Mouse (Mus musculus) forebrain, embryonic 15.5 days (tissue): ENCODE data around the gene Ccdc89. TPM values are rescaled to one million over a fixed set of nuclear protein-coding genes. Genes with fewer than 3 reads are reported as not detected.

Experiments used
- ATAC-seq: fragments of 200-750 bp; cut with Nextera tagmentation; replicated peaks from 2 replicates; pipeline ENCODE4 v1.8.0; 2017; ENCODE audit warnings: mild to moderate bottlenecking, moderate TSS enrichment, moderate library complexity
- H3K27ac ChIP-seq: fragments of 300-500 bp; sonication (generic); replicated peaks from 2 replicates; pipeline ENCODE4 v1.5.1; 2015; ENCODE audit warnings: mild to moderate bottlenecking, inconsistent platforms
- H3K27me3 ChIP-seq: fragments of 300-500 bp; sonication (generic); 2 replicates; pipeline ENCODE4 v1.6.1; 2015; ENCODE audit warnings: inconsistent platforms
- H3K36me3 ChIP-seq: fragments of 300-500 bp; sonication (generic); 2 replicates; pipeline ENCODE4 v1.6.1; 2015; ENCODE audit warnings: mild to moderate bottlenecking, inconsistent platforms
- H3K4me1 ChIP-seq: fragments of 300-500 bp; sonication (generic); 2 replicates; pipeline ENCODE4 v1.6.1; 2015; ENCODE audit warnings: inconsistent platforms
- H3K4me2 ChIP-seq: fragments of 300-500 bp; sonication (generic); replicated peaks from 2 replicates; pipeline ENCODE4 v1.6.1; 2015; ENCODE audit warnings: mild to moderate bottlenecking, inconsistent platforms
- H3K4me3 ChIP-seq: fragments of 300-500 bp; sonication (generic); 2 replicates; pipeline ENCODE4 v1.5.1; 2015; ENCODE audit warnings: mild to moderate bottlenecking, inconsistent platforms
- H3K9ac ChIP-seq: fragments of 300-500 bp; sonication (generic); replicated peaks from 2 replicates; pipeline ENCODE4 v1.6.1; 2015; ENCODE audit warnings: mild to moderate bottlenecking, inconsistent platforms
- H3K9me3 ChIP-seq: fragments of 300-500 bp; sonication (generic); 2 replicates; pipeline ENCODE4 v1.6.1; 2016; ENCODE audit warnings: inconsistent platforms
- WGBS: fragments of 180-500 bp; shearing (Covaris S2); methylation state at CpG from one replicate; pipeline ENCODE4 v1.1.7; 2015; ENCODE audit warnings: mixed read lengths; 5-methylcytosine and 5-hydroxymethylcytosine counted together
- polyA plus RNA-seq: library from polyadenylated mRNA; unstranded; fragments of >200 nt; fragmentation: Nextera tagmentation; extraction: Ambion mirVana; gene quantifications from 2 replicates; pipeline ENCODE4 v1.2.1, GENCODE M21; 2015

Gene Ccdc89
- polyA plus RNA-seq, 1 experiment from 2014 or later: 1.3 TPM

DNA sequence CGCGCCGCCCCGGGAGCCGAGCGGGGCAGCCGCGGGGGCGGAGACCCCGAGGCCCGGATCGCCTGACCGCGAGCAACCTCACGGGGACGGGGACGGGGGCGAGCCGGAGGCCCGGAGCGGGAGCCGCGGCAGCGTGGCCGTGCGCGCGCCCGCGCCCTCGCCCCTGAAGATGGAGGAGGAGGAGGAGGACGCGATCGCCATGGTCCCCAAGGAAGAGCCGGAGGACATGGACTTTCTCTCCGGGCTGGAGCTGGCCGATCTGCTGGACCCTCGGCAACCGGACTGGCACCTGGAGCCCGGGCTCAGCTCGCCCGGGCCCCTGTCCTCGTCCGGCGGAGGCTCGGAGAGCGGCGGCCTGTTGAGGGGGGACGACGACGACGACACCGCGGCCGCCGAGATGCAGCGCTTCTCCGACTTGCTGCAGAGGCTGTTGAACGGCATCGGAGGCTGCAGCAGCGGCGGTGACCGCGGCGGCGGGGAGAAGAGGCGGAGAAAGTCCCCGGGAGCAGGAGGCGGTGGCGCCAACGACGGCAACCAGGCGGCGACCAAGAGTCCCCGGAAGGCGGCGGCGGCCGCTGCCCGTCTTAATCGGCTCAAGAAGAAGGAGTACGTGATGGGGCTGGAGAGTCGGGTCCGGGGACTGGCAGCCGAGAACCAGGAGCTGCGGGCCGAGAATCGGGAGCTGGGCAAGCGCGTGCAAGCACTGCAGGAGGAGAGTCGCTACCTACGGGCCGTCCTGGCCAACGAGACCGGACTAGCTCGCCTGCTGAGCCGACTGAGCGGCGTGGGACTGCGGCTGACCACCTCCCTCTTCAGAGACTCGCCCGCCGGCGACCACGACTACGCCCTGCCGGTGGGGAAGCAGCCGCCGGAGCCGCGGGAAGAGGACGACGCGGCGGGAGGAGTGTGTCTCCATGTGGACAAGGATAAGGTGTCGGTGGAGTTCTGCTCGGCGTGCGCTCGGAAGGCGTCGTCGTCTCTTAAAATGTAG is 17.0 kb downstream of the Ccdc89 start:
- Histone ChIP-seq H3K4me2 (peak overlapping the region; percentile 76), H3K9ac (peak overlapping the region; percentile 97), H3K9me3 (no peaks in the 10 kb centered on the region), H3K4me3 (peak overlapping the region; percentile 67), H3K27me3 (no peaks in the 10 kb centered on the region), H3K27ac (peak overlapping the region; percentile 95), H3K4me1 (peaks cover 19% of the 10 kb centered on the region), H3K36me3 (peaks cover 6% of the 10 kb centered on the region; the same call in 1 of the 2 replicates)
- WGBS: under 1% methylated on average over 123 of the region's 123 CpGs
- peak; percentile 68 for ATAC-seq

DNA sequence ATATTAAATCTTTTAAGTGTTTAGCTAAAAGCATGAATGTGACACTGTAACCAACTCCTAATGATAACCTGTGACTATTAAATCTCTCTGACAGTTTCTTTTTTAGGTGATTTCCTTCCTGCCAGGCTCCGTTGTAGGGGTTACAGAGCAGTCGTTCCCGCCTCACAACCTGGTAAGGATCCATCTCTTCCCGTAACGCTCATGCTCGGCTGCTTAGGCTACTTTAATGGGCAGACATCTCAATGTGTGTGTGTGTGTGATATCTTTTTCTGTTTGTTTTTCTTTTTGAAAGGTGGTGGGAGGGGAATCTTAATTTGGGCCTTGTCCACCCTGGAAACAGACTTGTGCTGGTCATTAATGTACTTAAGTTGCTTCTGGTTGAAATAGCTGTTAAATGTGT is 17.8 kb downstream of the Ccdc89 start:
- ATAC-seq: no peak
- H3K27me3 ChIP-seq: no peaks in the 10 kb centered on the region
- H3K4me1 ChIP-seq: peaks cover 19% of the 10 kb centered on the region
- 0% methylated on average over 6 of the region's 6 CpGs for WGBS
- H3K9ac ChIP-seq: peak overlapping the region; percentile 97
- H3K27ac ChIP-seq: no peak overlapping the region
- H3K4me2 ChIP-seq: peak overlapping the region; percentile 76
- peak overlapping the region; percentile 67 for H3K4me3 ChIP-seq
- no peaks in the 10 kb centered on the region for H3K9me3 ChIP-seq
- H3K36me3 ChIP-seq: peaks cover 9% of the 10 kb centered on the region

- H3K9me3 ChIP-seq: no peaks in the 10 kb centered on the region
- no peaks in the 10 kb centered on the region for H3K27me3 ChIP-seq
- H3K4me3 ChIP-seq: peak overlapping the region; percentile 69
- peak overlapping the region; percentile 92 for H3K9ac ChIP-seq
- 38% methylated on average over 7 of the region's 7 CpGs for WGBS
- H3K27ac ChIP-seq: peak overlapping the region; percentile 87
- H3K4me2 ChIP-seq: peak overlapping the region; percentile 53
- H3K4me1 ChIP-seq: peaks cover 19% of the 10 kb centered on the region
- ATAC-seq: no peak
- H3K36me3 ChIP-seq: peaks cover 25% of the 10 kb centered on the region
These were observed 29.9 kb downstream of the Ccdc89 start for GRCm38 (mm10) chr7:90456149-90456844.

DNA sequence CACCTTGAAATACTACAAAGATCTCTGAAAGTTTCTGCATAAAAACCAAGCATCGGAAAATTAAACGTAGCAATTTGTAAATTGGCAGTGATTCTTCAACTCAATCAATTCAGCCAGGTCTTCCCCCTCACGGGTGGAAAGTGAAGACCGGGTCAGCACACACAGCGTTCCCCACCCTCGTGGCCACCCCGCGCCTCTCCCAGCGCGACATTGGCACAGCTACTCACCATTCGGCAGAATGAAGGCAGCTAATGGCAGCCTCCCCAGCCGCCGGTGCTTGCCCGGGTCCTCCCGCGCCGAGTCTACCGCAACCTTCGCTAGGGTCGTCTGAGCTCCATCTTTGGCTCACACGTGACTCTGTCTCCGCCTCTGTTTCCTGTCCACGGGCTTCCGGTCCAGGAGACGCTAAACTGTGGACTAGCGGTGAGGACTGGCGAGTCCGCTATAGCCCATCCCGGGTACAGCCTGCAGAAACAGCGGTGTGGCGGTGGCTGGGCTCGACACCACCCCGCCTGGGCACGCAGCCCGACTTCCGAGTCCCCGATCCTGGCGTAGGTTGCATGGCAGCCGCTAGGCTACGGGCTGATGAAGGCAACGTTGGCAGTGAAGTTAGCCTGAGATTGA is 30.6 kb downstream of the Ccdc89 start, which contains the start of gene Tmem126a:
TSS of gene Tmem126a (minus strand) at position 385 of the 624 bp plus-strand sequence.
- H3K4me1 ChIP-seq: peaks cover 19% of the 10 kb centered on the region
- peaks cover 18% of the 10 kb centered on the region for H3K36me3 ChIP-seq
- H3K27ac ChIP-seq: peak within 1 kb of the TSS; percentile 87
- peak within 1 kb of the TSS; percentile 92 for H3K9ac ChIP-seq
- ATAC-seq: peak; percentile 99
- peak within 1 kb of the TSS; percentile 69 for H3K4me3 ChIP-seq
- H3K4me2 ChIP-seq: peak within 1 kb of the TSS; percentile 53
- H3K27me3 ChIP-seq: no peaks in the 10 kb centered on the region
- WGBS: under 1% methylated on average over 41 of the region's 41 CpGs
- H3K9me3 ChIP-seq: no peaks in the 10 kb centered on the region

DNA sequence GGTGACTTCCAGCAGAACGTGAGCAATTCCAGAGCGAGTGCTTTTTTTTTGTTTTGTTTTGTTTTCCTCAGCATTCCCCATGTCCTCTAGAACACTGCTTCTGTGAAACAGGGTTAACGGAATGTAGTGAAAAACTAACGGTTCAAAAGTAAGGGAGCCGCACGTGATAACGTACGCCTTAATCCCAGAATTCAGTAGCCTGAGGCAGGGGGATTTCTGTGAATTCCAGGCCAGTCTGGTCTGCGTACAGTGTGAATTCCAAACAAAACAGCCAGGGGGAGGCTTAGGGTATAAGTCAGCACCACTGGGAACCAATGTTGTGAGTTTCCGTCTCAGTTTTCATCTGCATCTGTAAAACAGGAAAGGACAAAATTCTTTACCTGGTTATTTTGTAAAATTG is 31.1 kb downstream of the Ccdc89 start:
- peak overlapping the region; percentile 69 for H3K4me3 ChIP-seq
- peak overlapping the region; percentile 53 for H3K4me2 ChIP-seq
- H3K27ac ChIP-seq: peak overlapping the region; percentile 87
- H3K9me3 ChIP-seq: no peaks in the 10 kb centered on the region
- H3K9ac ChIP-seq: peak overlapping the region; percentile 92
- peak; percentile 75 for ATAC-seq
- H3K36me3 ChIP-seq: peaks cover 18% of the 10 kb centered on the region
- peaks cover 19% of the 10 kb centered on the region for H3K4me1 ChIP-seq
- 12% methylated on average over 10 of the region's 10 CpGs for WGBS
- H3K27me3 ChIP-seq: no peaks in the 10 kb centered on the region

DNA sequence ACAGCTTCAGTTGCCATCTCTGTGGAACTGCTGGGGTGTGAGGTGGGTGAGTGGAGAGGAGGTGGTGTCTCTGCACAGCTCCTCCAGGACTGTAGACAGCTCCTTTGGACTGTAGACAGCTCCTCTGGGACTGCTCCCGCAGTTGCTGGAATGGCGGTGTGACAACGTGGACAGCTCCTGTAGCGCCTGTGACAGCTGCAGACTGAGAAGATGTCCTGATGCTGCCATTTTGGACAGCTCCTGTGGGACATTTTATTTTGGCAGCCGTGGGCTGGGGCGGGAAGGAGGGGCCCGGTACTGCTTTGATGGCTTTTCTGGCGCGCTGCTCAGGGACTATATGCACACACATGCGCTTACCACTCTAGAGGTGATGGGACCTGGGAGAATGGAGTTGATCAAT is 34.0 kb downstream of the Ccdc89 start:
- 64% methylated on average over 10 of the region's 10 CpGs for WGBS

DNA sequence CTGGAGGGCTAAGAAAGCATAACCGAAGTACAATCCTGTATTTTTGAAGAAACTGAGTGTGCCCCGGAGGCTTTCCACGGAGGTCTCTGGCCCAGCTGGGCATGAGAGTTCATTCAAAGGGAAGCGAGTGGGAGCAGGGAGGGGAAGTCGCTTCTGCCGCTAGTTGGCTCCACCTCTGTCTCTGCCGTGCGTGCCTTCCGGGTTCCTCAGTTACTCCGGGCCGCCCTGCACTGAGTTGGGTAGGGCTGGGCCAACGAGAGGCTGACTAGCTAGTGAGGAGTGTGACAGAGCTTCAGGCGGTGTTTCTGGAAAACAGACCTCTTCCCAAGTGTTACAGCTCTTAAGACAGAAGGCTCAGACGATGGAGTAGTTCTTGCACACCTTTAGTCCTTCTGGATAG is 34.6 kb downstream of the Ccdc89 start:
- H3K4me1 ChIP-seq: peaks cover 15% of the 10 kb centered on the region
- H3K9me3 ChIP-seq: no peaks in the 10 kb centered on the region
- no peak overlapping the region for H3K9ac ChIP-seq
- ATAC-seq: no peak
- no peaks in the 10 kb centered on the region for H3K36me3 ChIP-seq
- H3K27ac ChIP-seq: no peak overlapping the region
- no peak overlapping the region for H3K4me3 ChIP-seq
- H3K4me2 ChIP-seq: no peak overlapping the region
- H3K27me3 ChIP-seq: no peaks in the 10 kb centered on the region
- 18% methylated on average over 14 of the region's 14 CpGs for WGBS

More for the DNA sequence above, 34.0 kb downstream of the Ccdc89 start:
- no peak overlapping the region for H3K4me2 ChIP-seq
- no peak for ATAC-seq
- H3K36me3 ChIP-seq: no peaks in the 10 kb centered on the region
- no peak overlapping the region for H3K27ac ChIP-seq
- peaks cover 19% of the 10 kb centered on the region for H3K4me1 ChIP-seq
- no peak overlapping the region for H3K4me3 ChIP-seq
- H3K9ac ChIP-seq: no peak overlapping the region
- H3K9me3 ChIP-seq: no peaks in the 10 kb centered on the region
- H3K27me3 ChIP-seq: no peaks in the 10 kb centered on the region

GRCm38 (mm10) chr7:90461441-90461840 is 35.1 kb downstream of the Ccdc89 start:
- Histone ChIP-seq H3K4me2 (no peak overlapping the region), H3K36me3 (no peaks in the 10 kb centered on the region), H3K27ac (no peak overlapping the region), H3K9ac (no peak overlapping the region), H3K27me3 (no peaks in the 10 kb centered on the region), H3K9me3 (no peaks in the 10 kb centered on the region), H3K4me3 (no peak overlapping the region), H3K4me1 (peaks cover 10% of the 10 kb centered on the region)
- no peak for ATAC-seq
- 95% methylated on average over 5 of the region's 5 CpGs for WGBS

DNA sequence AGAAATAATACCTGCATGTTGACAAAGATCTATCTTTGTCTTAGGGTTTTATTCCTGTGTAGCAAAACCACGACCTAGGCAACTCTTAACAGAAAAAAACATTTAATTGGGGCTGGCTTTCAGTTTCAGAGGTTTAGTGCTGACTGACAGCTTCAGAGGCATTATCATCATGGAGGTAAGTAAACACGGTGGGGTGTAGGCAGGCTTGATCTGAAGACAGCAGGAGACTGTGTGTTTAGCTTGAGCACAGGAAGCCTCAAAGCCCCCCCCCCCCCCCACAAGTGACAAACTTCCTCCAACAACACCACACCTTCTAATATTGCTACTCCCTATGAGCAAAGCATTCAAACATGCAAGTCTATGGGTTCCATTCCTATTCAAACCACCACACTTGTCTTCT is 47.1 kb downstream of the Ccdc89 start:
- no peaks in the 10 kb centered on the region for H3K9me3 ChIP-seq
- H3K4me2 ChIP-seq: no peak overlapping the region
- H3K4me1 ChIP-seq: peaks cover 16% of the 10 kb centered on the region
- WGBS: 65% methylated on average over 2 of the region's 2 CpGs
- H3K27ac ChIP-seq: no peak overlapping the region
- H3K9ac ChIP-seq: no peak overlapping the region
- ATAC-seq: no peak
- H3K36me3 ChIP-seq: peaks cover 9% of the 10 kb centered on the region
- H3K27me3 ChIP-seq: no peaks in the 10 kb centered on the region
- H3K4me3 ChIP-seq: no peak overlapping the region

- Histone ChIP-seq H3K36me3 (no peaks in the 10 kb centered on the region), H3K4me3 (peak within 1 kb of the TSS; percentile 65), H3K4me2 (peak within 1 kb of the TSS; percentile 66), H3K27me3 (no peaks in the 10 kb centered on the region), H3K27ac (peak within 1 kb of the TSS; percentile 81), H3K9ac (peak within 1 kb of the TSS; percentile 59), H3K4me1 (peaks cover 16% of the 10 kb centered on the region), H3K9me3 (no peaks in the 10 kb centered on the region)
- under 1% methylated on average over 35 of the region's 36 CpGs for WGBS
- ATAC-seq: peak; percentile 100
These were observed 49.5 kb downstream of the Ccdc89 start, which contains the start of gene Tmem126b for GRCm38 (mm10) chr7:90475793-90476312. Gene Tmem126b, minus strand, starts transcription at chr7:90476001.

DNA sequence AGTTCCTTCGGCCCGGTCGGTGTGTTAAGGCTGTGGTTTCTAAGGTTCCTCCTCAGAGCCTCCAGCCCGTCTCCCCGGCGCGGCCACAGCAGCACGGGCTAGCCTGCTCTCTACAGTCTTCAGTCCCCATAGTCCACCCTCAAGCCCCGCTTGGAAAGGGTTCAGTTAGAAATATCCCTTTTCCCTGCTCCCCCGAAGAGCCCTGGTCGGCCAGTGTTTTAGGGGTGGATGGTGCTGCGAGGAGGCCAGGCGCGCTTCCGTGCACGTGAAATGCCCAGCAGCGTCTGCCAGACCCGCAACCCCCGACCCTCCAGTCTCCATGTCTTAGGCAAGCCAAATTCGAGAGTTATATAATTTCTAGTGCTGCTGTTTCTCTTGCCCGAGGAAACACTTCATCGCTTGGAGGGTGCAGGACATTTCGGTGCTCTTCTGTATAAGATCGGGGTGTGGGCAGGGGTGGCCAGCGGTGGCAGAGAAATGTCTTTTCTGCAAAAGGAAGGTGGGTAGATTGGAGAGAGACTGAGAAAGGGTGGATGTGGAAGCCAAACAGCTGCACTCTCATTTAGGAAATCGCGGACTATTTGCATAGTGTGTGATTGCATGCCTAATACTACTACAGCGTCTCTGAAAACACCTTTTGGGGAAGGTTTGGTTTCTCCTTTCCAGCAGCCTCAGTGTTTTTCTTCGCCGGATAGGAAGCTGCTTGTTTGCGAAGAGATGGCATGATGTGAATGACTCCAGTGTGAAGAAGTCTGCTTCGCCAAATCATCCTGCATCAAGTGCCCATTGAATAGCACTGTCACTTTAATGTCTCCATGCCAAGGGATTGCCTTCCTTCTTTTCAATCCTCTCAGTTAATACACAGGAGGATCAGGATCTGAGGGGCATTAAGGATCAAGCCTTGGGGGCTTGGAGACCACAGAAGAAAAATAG is 50.2 kb downstream of the Ccdc89 start, which contains the start of gene Dlg2:
TSS of gene Dlg2 (plus strand) at position 360 of the 933 bp plus-strand sequence.
- peak within 1 kb of the TSS; percentile 59 for H3K9ac ChIP-seq
- no peaks in the 10 kb centered on the region for H3K36me3 ChIP-seq
- WGBS: under 1% methylated on average over 32 of the region's 32 CpGs
- peak within 1 kb of the TSS; percentile 65 for H3K4me3 ChIP-seq
- ATAC-seq: no peak
- H3K4me1 ChIP-seq: peaks cover 16% of the 10 kb centered on the region
- peak within 1 kb of the TSS; percentile 66 for H3K4me2 ChIP-seq
- no peaks in the 10 kb centered on the region for H3K27me3 ChIP-seq
- peak within 1 kb of the TSS; percentile 81 for H3K27ac ChIP-seq
- H3K9me3 ChIP-seq: no peaks in the 10 kb centered on the region
